In genomic region chr10:117799806-117800205, GRCm38 (mm10) we compare ENCODE assay signal across 17 mouse cellular contexts.
"Had no signal": no experiment of that assay in that cellular context is flagged by ENCODE, and none has a peak within 500 bp of the region (broad histone marks: within the 10 kb centered on the region; RNA-seq: fewer than 3 reads in every experiment).

No protein-coding gene starts in this region.

- H3K9me3 ChIP-seq: liver, embryonic 13.5 days; midbrain, embryonic 10.5 days had no signal

- H3K4me2 ChIP-seq: liver, embryonic 13.5 days; neural tube, embryonic 15.5 days had no signal

- H3K36me3 ChIP-seq: liver, embryonic 13.5 days; midbrain, embryonic 10.5 days; neural tube, embryonic 15.5 days had no signal

- H3K27me3 ChIP-seq: liver, embryonic 13.5 days; neural tube, embryonic 15.5 days had no signal

- H3K4me1 ChIP-seq: midbrain, embryonic 10.5 days; neural tube, embryonic 15.5 days had no signal

- H3K27ac ChIP-seq: hindbrain, postnatal 0 days; layer of hippocampus, adult 2 months; liver, embryonic 13.5 days; midbrain, embryonic 10.5 days; neural tube, embryonic 15.5 days had no signal

- H3K9ac ChIP-seq: liver, embryonic 13.5 days; neural tube, embryonic 15.5 days had no signal

- ATAC-seq: hindbrain, postnatal 0 days; intestine, embryonic 16.5 days had no signal

- DNase-seq: kidney, postnatal 10 days; kidney, postnatal 4 days; left cerebral cortex, postnatal 4 days; liver, embryonic 13.5 days; lung, adult 18-20 months; lung, postnatal 4 days; midbrain, embryonic 14.5 days; right cerebral cortex, adult 18-20 months; right cerebral cortex, postnatal 25 days; thymus, adult 18-20 months; thymus, postnatal 14 days had no signal

- H3K4me3 ChIP-seq: layer of hippocampus, adult 2 months; liver, embryonic 13.5 days; midbrain, embryonic 10.5 days; myocyte; neural tube, embryonic 15.5 days had no signal
